Mouse (Mus musculus) heart, embryonic 13.5 days (tissue): ENCODE data around the gene Nes. TPM values are rescaled to one million over a fixed set of nuclear protein-coding genes. Genes with fewer than 3 reads are reported as not detected.

Experiments
- ATAC-seq: fragments of 200-750 bp; cut with Nextera tagmentation; 2 replicates; pipeline ENCODE4 v1.8.0; 2017; ENCODE audit warnings: moderate TSS enrichment; ENCODE audit not compliant: insufficient number of reproducible peaks, low FRiP score, low TSS enrichment; ENCODE audit errors: extremely low read depth
- H3K27ac ChIP-seq: fragments of 300-500 bp; sonication (generic); replicated peaks from 2 replicates; pipeline ENCODE4 v1.5.1; 2015; ENCODE audit warnings: moderate library complexity, mild to moderate bottlenecking, inconsistent platforms
- H3K27me3 ChIP-seq: fragments of 300-500 bp; sonication (generic); replicated peaks from 2 replicates; pipeline ENCODE4 v1.6.1; 2015; ENCODE audit warnings: mild to moderate bottlenecking, inconsistent platforms
- H3K36me3 ChIP-seq: fragments of 300-500 bp; sonication (generic); 2 replicates; pipeline ENCODE4 v1.6.1; 2015; ENCODE audit warnings: mild to moderate bottlenecking, inconsistent platforms
- H3K4me1 ChIP-seq: fragments of 300-500 bp; sonication (generic); 2 replicates; pipeline ENCODE4 v1.6.1; 2015; ENCODE audit warnings: inconsistent platforms
- H3K4me2 ChIP-seq: fragments of 300-500 bp; sonication (generic); 2 replicates; pipeline ENCODE4 v1.6.1; 2015; ENCODE audit warnings: inconsistent platforms, mild to moderate bottlenecking, moderate library complexity
- H3K4me3 ChIP-seq: fragments of 300-500 bp; sonication (generic); 2 replicates; pipeline ENCODE4 v1.5.1; 2015; ENCODE audit warnings: moderate library complexity, mild to moderate bottlenecking, inconsistent platforms
- H3K9ac ChIP-seq: fragments of 300-500 bp; sonication (generic); 2 replicates; pipeline ENCODE4 v1.6.1; 2015; ENCODE audit warnings: inconsistent platforms, mild to moderate bottlenecking, moderate library complexity
- H3K9me3 ChIP-seq: fragments of 300-500 bp; sonication (generic); 2 replicates; pipeline ENCODE4 v1.6.1; 2016; ENCODE audit warnings: inconsistent platforms
- WGBS: fragments of 180-500 bp; shearing (Covaris S2); methylation state at CpG from one replicate; pipeline ENCODE4 v1.1.7; 2015; ENCODE audit warnings: mixed read lengths; 5-methylcytosine and 5-hydroxymethylcytosine counted together
- polyA plus RNA-seq: library from polyadenylated mRNA; unstranded; fragments of >200 nt; fragmentation: Nextera tagmentation; extraction: Ambion mirVana; gene quantifications from 2 replicates; pipeline ENCODE4 v1.2.1, GENCODE M21; 2015

Nes gene
- polyA plus RNA-seq, 1 experiment from 2014 or later, result 18.9 TPM

- Histone ChIP-seq H3K4me2 (no peak overlapping the region), H3K9ac (no peak overlapping the region), H3K27ac (no peak overlapping the region), H3K27me3 (peaks cover 38% of the 10 kb centered on the region), H3K36me3 (peaks cover 44% of the 10 kb centered on the region), H3K4me3 (no peak overlapping the region), H3K9me3 (no peaks in the 10 kb centered on the region), H3K4me1 (peaks cover 49% of the 10 kb centered on the region)
- WGBS, result 75% methylated on average over 7 of the region's 7 CpGs
- ATAC-seq, result no peak
These were observed 27.3 kb upstream of the Nes start for GRCm38 (mm10) chr3:87943586-87943985.

GRCm38 (mm10) chr3:87944838-87945600 is 25.9 kb upstream of the Nes start:
- H3K9ac ChIP-seq, result peak overlapping the region; percentile 44; the same call in 1 of the 2 replicates
- peaks cover 30% of the 10 kb centered on the region for H3K36me3 ChIP-seq
- H3K9me3 ChIP-seq, result no peaks in the 10 kb centered on the region
- H3K27me3 ChIP-seq, result peaks cover 52% of the 10 kb centered on the region
- no peak overlapping the region for H3K4me3 ChIP-seq
- peak overlapping the region; percentile 60 for H3K27ac ChIP-seq
- H3K4me1 ChIP-seq, result peaks cover 60% of the 10 kb centered on the region
- peak; percentile 44; the same call in 1 of the 2 replicates for ATAC-seq
- no peak overlapping the region for H3K4me2 ChIP-seq
- WGBS, result 18% methylated on average over 4 of the region's 4 CpGs

GRCm38 (mm10) chr3:87945781-87946540 is 24.9 kb upstream of the Nes start:
- Histone ChIP-seq H3K27me3 (peaks cover 62% of the 10 kb centered on the region), H3K4me1 (peaks cover 64% of the 10 kb centered on the region), H3K27ac (no peak overlapping the region), H3K4me3 (no peak overlapping the region), H3K9ac (0 out of 2 replicates have a peak overlapping the region, but pooled peaks have one; percentile 3), H3K4me2 (no peak overlapping the region), H3K9me3 (no peaks in the 10 kb centered on the region), H3K36me3 (peaks cover 21% of the 10 kb centered on the region)
- ATAC-seq, result no peak
- WGBS, result 34% methylated on average over 12 of the region's 12 CpGs

GRCm38 (mm10) chr3:87946541-87946860 is 24.4 kb upstream of the Nes start:
- peaks cover 67% of the 10 kb centered on the region for H3K27me3 ChIP-seq
- H3K36me3 ChIP-seq, result peaks cover 15% of the 10 kb centered on the region
- H3K27ac ChIP-seq, result no peak overlapping the region
- H3K4me1 ChIP-seq, result peaks cover 64% of the 10 kb centered on the region
- no peaks in the 10 kb centered on the region for H3K9me3 ChIP-seq
- no peak for ATAC-seq
- no peak overlapping the region for H3K4me3 ChIP-seq
- 42% methylated on average over 1 of the region's 1 CpGs for WGBS
- 0 out of 2 replicates have a peak overlapping the region, but pooled peaks have one; percentile 3 for H3K9ac ChIP-seq
- no peak overlapping the region; the same call in 1 of the 2 replicates for H3K4me2 ChIP-seq

GRCm38 (mm10) chr3:87947056-87947810 is 23.6 kb upstream of the Nes start:
- 4% methylated on average over 26 of the region's 26 CpGs for WGBS
- Histone ChIP-seq H3K27ac (no peak overlapping the region), H3K9ac (peak overlapping the region; percentile 71), H3K9me3 (no peaks in the 10 kb centered on the region), H3K4me3 (peak overlapping the region; percentile 39), H3K4me1 (peaks cover 71% of the 10 kb centered on the region), H3K27me3 (peaks cover 74% of the 10 kb centered on the region), H3K36me3 (peaks cover 8% of the 10 kb centered on the region), H3K4me2 (peak overlapping the region; percentile 70)
- ATAC-seq, result no peak

GRCm38 (mm10) chr3:87947811-87948199 is 23.1 kb upstream of the Nes start:
- Histone ChIP-seq H3K36me3 (peaks cover 3% of the 10 kb centered on the region; the same call in 1 of the 2 replicates), H3K4me3 (peak overlapping the region; percentile 39), H3K27me3 (peaks cover 79% of the 10 kb centered on the region), H3K9ac (peak overlapping the region; percentile 71), H3K4me2 (peak overlapping the region; percentile 70), H3K9me3 (no peaks in the 10 kb centered on the region), H3K27ac (no peak overlapping the region), H3K4me1 (peaks cover 77% of the 10 kb centered on the region)
- ATAC-seq, result no peak
- under 1% methylated on average over 17 of the region's 17 CpGs for WGBS

GRCm38 (mm10) chr3:87948378-87949265 is 22.3 kb upstream of the Nes start, which contains the start of gene Crabp2:
Gene Crabp2 (plus strand): TSS chr3:87948666.
- peak within 1 kb of the TSS; percentile 70 for H3K4me2 ChIP-seq
- H3K9ac ChIP-seq, result peak within 1 kb of the TSS; percentile 71
- ATAC-seq, result no peak
- H3K9me3 ChIP-seq, result no peaks in the 10 kb centered on the region
- H3K36me3 ChIP-seq, result no peaks in the 10 kb centered on the region
- no peak within 1 kb of the TSS for H3K27ac ChIP-seq
- peaks cover 79% of the 10 kb centered on the region for H3K4me1 ChIP-seq
- peaks cover 87% of the 10 kb centered on the region for H3K27me3 ChIP-seq
- peak within 1 kb of the TSS; percentile 39 for H3K4me3 ChIP-seq
- 2% methylated on average over 35 of the region's 35 CpGs for WGBS

GRCm38 (mm10) chr3:87949266-87949954 is 21.5 kb upstream of the Nes start:
- H3K27ac ChIP-seq, result no peak overlapping the region
- peaks cover 71% of the 10 kb centered on the region for H3K4me1 ChIP-seq
- peak overlapping the region; percentile 70 for H3K4me2 ChIP-seq
- H3K27me3 ChIP-seq, result peaks cover 89% of the 10 kb centered on the region
- 14% methylated on average over 16 of the region's 16 CpGs for WGBS
- peak overlapping the region; percentile 48; the same call in 1 of the 2 replicates for H3K9ac ChIP-seq
- peak overlapping the region; percentile 39 for H3K4me3 ChIP-seq
- H3K9me3 ChIP-seq, result no peaks in the 10 kb centered on the region
- no peaks in the 10 kb centered on the region for H3K36me3 ChIP-seq
- ATAC-seq, result no peak

- no peak for ATAC-seq
- no peaks in the 10 kb centered on the region for H3K36me3 ChIP-seq
- H3K9me3 ChIP-seq, result no peaks in the 10 kb centered on the region
- peaks cover 87% of the 10 kb centered on the region for H3K27me3 ChIP-seq
- WGBS, result 14% methylated on average over 13 of the region's 13 CpGs
- 0 out of 2 replicates have a peak overlapping the region, but pooled peaks have one; percentile 17 for H3K4me3 ChIP-seq
- H3K4me2 ChIP-seq, result peak overlapping the region; percentile 31; the same call in 1 of the 2 replicates
- no peak overlapping the region for H3K27ac ChIP-seq
- no peak overlapping the region for H3K9ac ChIP-seq
- H3K4me1 ChIP-seq, result peaks cover 65% of the 10 kb centered on the region
These were observed 20.8 kb upstream of the Nes start for GRCm38 (mm10) chr3:87949955-87950515.
